Mouse (Mus musculus) lung, postnatal 0 days (tissue): ENCODE data around the gene Flcn.
"Not testable (repeated sequence)": the region's sequence is repeated elsewhere in the genome, so short reads cannot be mapped to it uniquely, and the experiment has no call there.

Source experiments
- CTCF ChIP-seq: IDR thresholded peaks from 2 replicates; pipeline ENCODE4 v1.5.1; 2016; ENCODE audit warnings: antibody characterized with exemption, mild to moderate bottlenecking
- EP300 ChIP-seq: IDR thresholded peaks from 2 replicates; pipeline ENCODE4 v1.6.1; 2016; ENCODE audit warnings: antibody characterized with exemption, mild to moderate bottlenecking, control low read depth

GRCm38 (mm10) chr11:59837789-59838188 lies 28.0 kb upstream of the Flcn start:
- not testable (repeated sequence) for TF ChIP-seq CTCF, EP300
